Mouse (Mus musculus) kidney, adult 2 months (tissue): ENCODE data around the gene Casp6. TPM values are rescaled to one million over a fixed set of nuclear protein-coding genes. Genes with fewer than 3 reads are reported as not detected.

Experiments
- DNase-seq: peaks from one replicate; pipeline ENCODE4 v3.0.0; 2021
- H3K27ac ChIP-seq: fragments of 200-500 bp; 2 replicates; pipeline ENCODE4 v1.5.1; 2012; ENCODE audit warnings: low read depth, low read length, control low read depth, inconsistent platforms; ENCODE audit not compliant: insufficient read depth
- H3K27me3 ChIP-seq: fragments of 200-500 bp; replicated peaks from 2 replicates; pipeline ENCODE4 v1.6.1; 2012; ENCODE audit warnings: mild to moderate bottlenecking, moderate library complexity, low read length, inconsistent platforms; ENCODE audit not compliant: control insufficient read depth, insufficient read depth
- H3K36me3 ChIP-seq: fragments of 200-500 bp; 2 replicates; pipeline ENCODE4 v1.6.1; 2012; ENCODE audit warnings: mild to moderate bottlenecking, moderate library complexity, low read length, inconsistent platforms; ENCODE audit not compliant: control insufficient read depth, insufficient read depth
- H3K4me1 ChIP-seq: fragments of 200-500 bp; 2 replicates; pipeline ENCODE4 v1.6.1; 2011; ENCODE audit warnings: low read length; ENCODE audit not compliant: control insufficient read depth, insufficient read depth
- H3K4me3 ChIP-seq: fragments of 200-500 bp; 2 replicates; pipeline ENCODE4 v1.5.1; 2011; ENCODE audit warnings: mild to moderate bottlenecking, low read depth, low read length, control low read depth; ENCODE audit not compliant: insufficient read depth
- CTCF ChIP-seq: fragments of 200-500 bp; conservative IDR thresholded peaks from 2 replicates; pipeline ENCODE4 v1.5.1; 2011; ENCODE audit warnings: low read depth, mild to moderate bottlenecking, control low read depth, low read length, moderate library complexity, mixed read lengths; ENCODE audit not compliant: insufficient read depth, insufficient read length
- POLR2A ChIP-seq: fragments of 200-500 bp; IDR thresholded peaks from one replicate; pipeline ENCODE4 v1.6.1; 2011; ENCODE audit warnings: low read depth, low read length, control low read depth
- WGBS: fragments of 180-500 bp; shearing (Covaris S2); methylation state at CpG from one replicate; pipeline ENCODE4 v1.1.7; 2018; 5-methylcytosine and 5-hydroxymethylcytosine counted together
- polyA plus RNA-seq: library from polyadenylated mRNA; depleted of rRNA; stranded (reverse); fragments of >200 nt; gene quantifications from 2 replicates; pipeline ENCODE4 v1.2.3, GENCODE M21; 2012

Casp6 gene
- polyA plus RNA-seq, 1 experiment = 48.8 TPM

- no peaks in the 10 kb centered on the region for H3K27me3 ChIP-seq
- WGBS = 72% methylated on average over 8 of the region's 8 CpGs
- H3K27ac ChIP-seq = no peak overlapping the region
- no peaks in the 10 kb centered on the region for H3K36me3 ChIP-seq
- H3K4me1 ChIP-seq = peaks cover 4% of the 10 kb centered on the region; the same call in 1 of the 2 replicates
- no peak for TF ChIP-seq POLR2A
- TF ChIP-seq CTCF = no peak
- no peak for DNase-seq
- H3K4me3 ChIP-seq = no peak overlapping the region
Measured at GRCm38 (mm10) chr3:129880925-129881593, 20.2 kb upstream of the Casp6 start.

GRCm38 (mm10) chr3:129885577-129885976 is 15.6 kb upstream of the Casp6 start:
- no peak for DNase-seq
- no peaks in the 10 kb centered on the region for H3K36me3 ChIP-seq
- peaks cover 7% of the 10 kb centered on the region; the same call in 1 of the 2 replicates for H3K4me1 ChIP-seq
- 91% methylated on average over 9 of the region's 9 CpGs for WGBS
- no peak for TF ChIP-seq POLR2A
- no peak for TF ChIP-seq CTCF
- no peak overlapping the region for H3K27ac ChIP-seq
- H3K27me3 ChIP-seq = no peaks in the 10 kb centered on the region
- H3K4me3 ChIP-seq = no peak overlapping the region

GRCm38 (mm10) chr3:129886430-129886829 is 14.8 kb upstream of the Casp6 start:
- H3K27me3 ChIP-seq = no peaks in the 10 kb centered on the region
- H3K4me3 ChIP-seq = no peak overlapping the region
- H3K27ac ChIP-seq = no peak overlapping the region
- WGBS = 60% methylated on average over 5 of the region's 5 CpGs
- peak; percentile 69 for DNase-seq
- no peak for TF ChIP-seq CTCF
- TF ChIP-seq POLR2A = no peak
- H3K4me1 ChIP-seq = peaks cover 7% of the 10 kb centered on the region; the same call in 1 of the 2 replicates
- H3K36me3 ChIP-seq = no peaks in the 10 kb centered on the region

GRCm38 (mm10) chr3:129887779-129888517 is 13.3 kb upstream of the Casp6 start:
- Histone ChIP-seq H3K36me3 (no peaks in the 10 kb centered on the region), H3K27ac (no peak overlapping the region), H3K27me3 (no peaks in the 10 kb centered on the region), H3K4me3 (no peak overlapping the region), H3K4me1 (peaks cover 7% of the 10 kb centered on the region; the same call in 1 of the 2 replicates)
- 82% methylated on average over 13 of the region's 13 CpGs for WGBS
- DNase-seq = no peak
- TF ChIP-seq POLR2A (no peak), CTCF (no peak)

GRCm38 (mm10) chr3:129892003-129892402 is 9.2 kb upstream of the Casp6 start:
- Histone ChIP-seq H3K36me3 (no peaks in the 10 kb centered on the region; the same call in 1 of the 2 replicates), H3K4me3 (no peak overlapping the region), H3K27ac (no peak overlapping the region), H3K27me3 (no peaks in the 10 kb centered on the region), H3K4me1 (no peaks in the 10 kb centered on the region)
- DNase-seq = no peak
- 93% methylated on average over 5 of the region's 5 CpGs for WGBS
- TF ChIP-seq CTCF (no peak), POLR2A (no peak)

GRCm38 (mm10) chr3:129893143-129893542 is 8.1 kb upstream of the Casp6 start:
- WGBS = 92% methylated on average over 3 of the region's 3 CpGs
- DNase-seq = no peak
- Histone ChIP-seq H3K4me1 (no peaks in the 10 kb centered on the region), H3K4me3 (no peak overlapping the region), H3K27ac (no peak overlapping the region), H3K27me3 (no peaks in the 10 kb centered on the region), H3K36me3 (no peaks in the 10 kb centered on the region; the same call in 1 of the 2 replicates)
- TF ChIP-seq CTCF = no peak
- no peak for TF ChIP-seq POLR2A

- no peak for DNase-seq
- no peak overlapping the region for H3K4me3 ChIP-seq
- H3K27ac ChIP-seq = no peak overlapping the region
- H3K36me3 ChIP-seq = no peaks in the 10 kb centered on the region; the same call in 1 of the 2 replicates
- no peaks in the 10 kb centered on the region for H3K4me1 ChIP-seq
- TF ChIP-seq CTCF (no peak), POLR2A (no peak)
- no peaks in the 10 kb centered on the region for H3K27me3 ChIP-seq
- WGBS = 67% methylated on average over 6 of the region's 6 CpGs
Measured at GRCm38 (mm10) chr3:129896591-129896990, 4.6 kb upstream of the Casp6 start.
